Mouse (Mus musculus) cerebellum, adult 11 months (tissue): ENCODE measurements around the gene Ldlrad3.

ENCODE experiments used
- DNase-seq: peaks from one replicate; pipeline ENCODE4 v3.0.0; 2022

Gene Ldlrad3

DNA sequence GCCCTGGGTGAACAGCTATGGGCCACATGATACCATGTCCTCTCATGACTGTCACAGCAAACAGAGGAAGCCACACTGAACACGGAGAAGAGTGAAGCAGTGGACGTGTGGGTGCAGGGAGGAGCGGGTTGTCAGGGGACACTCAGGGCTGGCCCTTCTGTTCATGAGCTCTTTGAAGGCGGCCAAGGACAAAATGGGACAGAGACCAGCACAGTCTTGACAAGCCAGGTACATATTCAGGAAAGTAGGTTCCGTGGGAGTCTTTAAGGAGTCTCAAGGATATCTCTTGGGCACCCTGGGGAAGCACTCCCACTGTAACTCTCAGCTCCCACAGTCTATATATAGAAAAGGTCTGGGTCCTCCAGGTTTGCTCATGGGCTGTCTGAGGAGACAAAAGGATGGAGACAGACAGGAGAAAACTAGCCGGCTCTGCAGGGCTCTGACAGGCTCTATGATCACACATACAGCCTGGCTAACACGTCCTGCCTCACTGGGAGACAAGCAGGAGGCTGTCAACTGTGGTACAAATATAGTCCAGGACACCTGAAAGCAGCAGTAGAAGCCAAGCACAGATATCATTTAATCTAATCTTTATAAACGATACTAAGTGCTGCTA, 121.3 kb downstream of the Ldlrad3 start:
- DNase-seq: no peak

DNA sequence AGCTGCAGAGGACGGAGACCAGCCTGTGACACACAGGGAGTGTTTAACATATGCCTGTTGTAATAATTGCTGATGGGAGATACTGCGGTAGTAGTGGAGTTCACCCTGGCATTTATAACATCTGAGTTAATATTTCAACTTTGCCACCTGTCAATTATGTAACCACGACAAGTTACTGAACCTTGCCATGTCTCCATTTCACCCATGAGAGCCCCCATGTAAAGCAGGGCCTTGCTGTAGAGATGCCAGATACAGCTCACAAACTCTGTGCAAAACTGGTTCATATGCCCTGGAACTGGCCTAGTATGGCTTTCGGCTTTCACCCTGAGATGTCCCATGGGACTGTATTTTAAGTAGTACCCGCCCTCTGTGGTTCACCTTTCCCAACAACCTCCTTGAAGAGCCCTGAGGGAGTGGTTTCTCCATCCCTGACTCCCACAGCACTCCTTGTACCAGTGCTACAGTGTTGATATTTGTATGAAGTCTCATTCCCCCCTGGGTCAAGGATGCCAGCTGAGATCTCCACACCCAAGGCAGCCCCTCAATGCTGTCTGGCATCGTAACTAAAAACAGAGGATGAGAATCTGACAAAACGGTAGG, 122.2 kb downstream of the Ldlrad3 start:
- DNase-seq: no peak

DNA sequence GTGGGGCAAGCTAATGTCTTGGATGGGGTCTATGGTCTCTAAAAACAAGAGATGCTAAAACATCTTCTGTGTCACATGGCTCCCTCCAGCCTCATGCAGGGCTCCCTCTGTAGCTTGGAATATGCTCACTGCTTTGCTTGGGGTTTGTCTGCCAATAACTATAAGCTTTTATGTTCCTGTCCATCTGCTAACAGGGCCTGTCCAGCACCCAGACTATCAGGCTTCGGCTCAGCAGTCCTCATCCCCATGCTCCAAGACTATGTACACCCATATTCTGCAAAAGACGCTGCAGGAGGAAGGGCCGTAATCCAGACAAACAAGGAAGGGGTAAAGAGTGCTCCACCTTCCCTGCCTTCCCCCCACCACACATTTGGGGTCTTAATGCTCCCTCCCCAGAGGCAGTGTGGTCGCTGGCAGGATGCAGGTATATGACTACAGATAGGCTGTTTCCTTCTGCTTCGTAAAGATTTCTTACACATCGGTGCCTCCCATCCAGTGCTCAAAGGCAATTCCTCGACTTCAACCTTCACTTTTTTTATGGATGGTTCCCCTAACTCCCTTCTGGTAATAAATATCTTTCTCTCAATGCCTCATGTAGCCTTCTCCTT, 123.2 kb downstream of the Ldlrad3 start:
- DNase-seq: no peak

DNA sequence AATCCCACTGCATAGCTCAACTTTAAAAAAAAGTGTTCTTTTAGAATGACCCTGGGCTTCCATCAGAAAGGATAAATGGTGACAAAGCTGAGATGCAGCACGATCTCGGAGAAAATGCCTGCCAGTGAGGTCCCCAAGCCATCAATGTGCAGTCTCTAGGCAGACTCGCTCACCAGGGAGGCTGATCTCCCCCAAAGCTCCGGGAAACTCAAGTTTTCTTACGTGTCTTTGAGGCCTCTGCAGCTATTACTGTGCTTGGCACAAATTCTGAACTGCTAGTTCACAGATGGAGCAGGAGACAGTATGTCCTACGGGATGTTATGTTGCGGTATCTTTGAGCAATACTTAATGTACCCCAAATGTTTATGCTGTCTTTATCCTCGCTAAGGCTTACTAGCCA, 124.3 kb downstream of the Ldlrad3 start:
- peak; percentile 12 for DNase-seq

DNA sequence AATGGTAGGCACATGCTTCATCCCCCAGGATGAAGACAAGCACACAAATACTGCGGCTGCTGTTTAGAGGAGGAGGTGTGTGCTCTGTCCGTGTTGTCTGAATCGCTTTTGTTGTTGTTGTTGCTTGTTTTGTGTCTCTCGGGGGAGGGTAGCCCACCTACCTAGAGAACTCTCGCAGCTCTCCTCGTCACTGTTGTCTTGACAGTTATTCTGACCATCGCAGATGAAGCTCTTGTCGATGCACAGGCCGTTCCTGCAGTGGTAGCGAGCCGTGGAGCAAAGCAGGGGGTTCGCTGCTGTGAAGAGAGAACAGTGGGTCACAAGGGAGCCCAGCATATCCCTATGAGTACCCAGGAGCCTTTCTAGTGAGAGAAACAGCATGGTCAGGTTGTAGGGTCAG, 128.4 kb downstream of the Ldlrad3 start:
- DNase-seq: no peak

DNA sequence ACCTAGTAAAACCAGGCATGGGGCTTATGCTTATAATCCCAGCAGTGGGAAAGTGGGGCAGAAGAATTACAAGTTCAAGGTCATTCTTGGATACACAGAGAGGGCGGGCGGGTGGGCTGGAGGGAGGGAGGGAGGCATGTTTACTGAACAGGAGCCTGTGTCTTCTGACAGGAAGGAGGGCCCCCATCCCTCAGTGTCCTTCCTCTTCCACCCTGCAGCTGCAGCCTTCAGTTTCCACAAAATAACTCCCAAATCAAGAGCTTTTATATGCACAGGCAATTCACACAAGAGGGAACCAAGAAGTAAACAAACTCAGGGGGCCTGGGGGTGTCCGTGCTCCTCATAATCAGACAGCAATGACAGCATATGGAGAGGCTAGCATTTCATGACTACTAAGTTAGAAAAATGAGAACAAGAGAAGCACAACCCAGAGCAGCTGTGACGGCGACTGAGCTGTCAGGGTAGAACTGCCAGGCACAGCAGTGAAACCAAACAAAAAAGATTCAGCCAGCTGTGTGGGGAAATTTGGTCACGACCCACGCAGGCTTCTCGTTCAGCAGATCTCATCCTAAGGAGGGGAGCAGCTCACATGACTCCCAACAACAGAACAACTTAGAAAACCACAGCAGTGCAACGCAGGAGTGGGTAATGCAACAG, 129.0 kb downstream of the Ldlrad3 start:
- no peak for DNase-seq

DNA sequence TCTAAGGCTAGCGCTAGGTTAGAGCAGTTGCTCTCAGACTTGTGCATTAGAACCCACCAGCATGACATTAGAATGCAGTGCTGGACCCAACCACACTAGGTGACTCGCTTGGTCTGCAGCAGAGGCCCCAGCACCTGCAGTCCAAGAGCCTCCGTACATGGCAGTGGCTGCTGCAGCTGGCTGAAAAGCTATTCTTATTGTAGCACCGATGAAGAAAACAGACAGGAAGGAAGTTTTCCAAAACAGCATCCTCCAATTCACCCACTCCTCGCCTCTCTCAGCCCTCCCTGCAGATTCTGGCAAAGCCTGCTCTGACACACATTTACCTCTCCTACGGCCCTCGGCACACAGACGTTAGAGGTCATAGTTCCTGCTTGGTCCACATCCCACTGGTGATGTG, 130.0 kb downstream of the Ldlrad3 start:
- DNase-seq: no peak

DNA sequence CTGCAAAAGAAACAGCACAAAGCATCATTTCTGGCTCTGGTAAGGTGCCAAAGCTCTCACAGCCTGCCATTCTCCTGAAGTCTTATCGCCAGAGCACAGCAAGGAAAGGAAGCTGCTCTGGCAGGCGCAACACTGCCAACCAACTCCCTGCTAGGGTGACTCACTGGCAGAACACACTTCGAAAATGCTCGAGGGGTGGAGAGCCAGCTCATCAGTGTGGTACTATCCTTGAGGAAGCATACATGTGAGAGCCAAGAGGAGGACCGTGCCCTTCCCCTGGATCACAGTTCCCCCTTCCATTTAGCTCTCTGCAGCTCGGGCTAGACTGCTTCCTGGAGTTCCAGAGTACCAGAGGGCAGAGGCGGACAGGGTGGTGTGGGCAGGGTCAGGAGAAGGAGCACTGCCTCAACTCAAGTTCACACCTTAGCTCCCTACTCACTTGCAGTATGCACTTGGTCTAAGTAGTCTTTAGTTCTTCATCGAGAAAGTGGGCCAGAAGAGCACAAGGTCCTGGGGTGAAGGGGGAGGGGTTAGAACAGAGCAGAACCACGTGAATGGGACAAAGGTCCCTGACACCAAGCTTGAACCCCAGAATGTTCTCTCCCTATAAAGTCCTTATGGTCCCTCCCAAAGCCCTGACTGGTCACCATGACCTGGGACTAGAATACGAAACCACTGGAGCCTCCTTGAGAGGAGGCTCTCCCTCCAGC, 133.1 kb downstream of the Ldlrad3 start:
- DNase-seq: peak; percentile 79

DNA sequence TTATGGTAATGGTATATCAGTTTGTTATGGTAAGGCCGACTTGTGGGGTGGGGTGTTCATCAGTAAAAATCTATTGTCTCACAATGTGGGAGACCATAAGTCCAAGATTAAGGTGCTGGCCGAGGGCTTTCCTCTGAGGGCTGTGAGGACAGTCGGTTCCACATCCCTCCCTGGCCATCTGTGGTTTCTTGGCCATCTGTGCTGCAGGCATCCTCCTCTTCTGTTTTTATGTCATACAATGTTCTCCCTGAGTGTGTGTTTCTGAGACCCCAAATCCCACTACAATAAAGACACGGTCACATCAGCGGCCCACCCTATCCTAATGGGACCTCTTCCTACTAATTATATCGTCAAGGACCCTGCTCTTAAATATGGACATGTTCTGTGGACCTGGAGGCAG, 133.8 kb downstream of the Ldlrad3 start:
- DNase-seq: peak; percentile 79

DNA sequence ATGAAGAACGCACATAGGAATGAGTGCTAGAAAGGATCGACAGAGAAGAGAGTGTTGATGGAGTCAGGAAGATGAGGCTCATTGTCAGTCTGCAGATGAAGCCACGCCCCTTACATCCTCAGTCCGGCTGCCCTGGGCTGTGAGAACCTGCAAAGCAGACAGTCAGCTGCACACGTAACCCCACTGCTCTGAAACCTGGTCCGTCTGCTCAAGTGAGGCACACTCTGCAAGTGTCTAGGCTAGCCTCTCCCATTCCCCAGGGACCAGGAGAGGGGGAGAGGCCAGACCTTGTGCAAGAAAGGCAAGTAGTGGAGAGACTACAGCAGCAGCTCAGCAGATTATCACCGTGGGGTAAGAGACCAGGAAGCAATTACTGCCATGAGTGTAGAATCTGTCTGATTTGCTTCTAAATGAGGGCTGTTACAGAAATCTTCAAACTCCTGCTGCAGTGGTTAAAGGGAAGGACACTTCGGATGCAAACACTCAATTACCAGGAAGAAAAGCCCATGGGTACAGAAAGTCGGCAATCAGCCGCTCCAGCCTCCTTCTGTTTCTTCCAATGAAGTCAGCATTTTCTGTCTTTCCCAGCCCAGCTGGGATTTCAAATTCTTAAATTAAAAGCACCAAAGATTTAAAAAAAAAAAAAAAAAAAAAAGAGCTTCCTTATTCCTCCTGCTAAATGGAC, 136.2 kb downstream of the Ldlrad3 start:
- DNase-seq: no peak

DNA sequence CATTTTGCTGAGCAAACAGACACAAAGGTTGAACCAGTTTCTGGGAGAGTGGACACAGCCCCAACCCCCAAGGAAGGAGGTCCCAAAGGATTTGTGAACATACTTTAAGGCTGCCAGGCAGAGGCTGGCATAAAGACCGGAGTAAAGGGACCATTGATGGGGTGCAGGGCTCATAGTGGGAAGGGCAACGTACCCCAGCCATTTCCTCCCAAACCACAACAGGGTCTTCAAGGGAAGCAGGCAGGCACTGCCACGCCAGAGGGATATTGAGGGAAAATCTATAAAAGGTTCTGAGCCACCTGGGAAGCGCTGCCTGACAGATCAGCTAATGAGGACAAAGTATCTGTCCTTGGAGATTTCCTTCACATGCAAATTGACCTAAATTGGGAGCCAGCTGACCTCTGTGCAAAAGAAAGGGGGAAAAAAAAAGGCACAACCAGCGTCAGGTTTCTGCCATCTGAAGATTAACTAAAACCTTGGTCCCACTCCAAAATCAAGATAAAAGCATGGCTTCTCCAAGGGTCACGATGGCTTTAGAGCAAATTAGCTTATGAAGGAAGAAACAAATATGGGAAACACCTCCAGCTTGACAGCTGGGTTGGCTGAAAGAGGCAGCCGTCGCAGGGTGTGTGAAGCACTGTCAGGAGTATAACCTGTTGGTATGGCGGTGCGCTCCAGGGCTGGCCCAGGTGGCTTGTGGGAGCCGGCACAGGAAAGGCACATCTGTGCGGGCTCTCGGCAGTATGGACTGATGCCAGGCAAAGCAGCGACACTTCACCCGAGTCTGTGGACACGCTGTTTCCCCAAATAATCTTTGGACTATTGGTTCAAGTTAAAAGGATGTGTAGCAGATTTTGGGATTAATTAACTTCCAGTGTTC, 137.6 kb downstream of the Ldlrad3 start:
- DNase-seq: no peak

DNA sequence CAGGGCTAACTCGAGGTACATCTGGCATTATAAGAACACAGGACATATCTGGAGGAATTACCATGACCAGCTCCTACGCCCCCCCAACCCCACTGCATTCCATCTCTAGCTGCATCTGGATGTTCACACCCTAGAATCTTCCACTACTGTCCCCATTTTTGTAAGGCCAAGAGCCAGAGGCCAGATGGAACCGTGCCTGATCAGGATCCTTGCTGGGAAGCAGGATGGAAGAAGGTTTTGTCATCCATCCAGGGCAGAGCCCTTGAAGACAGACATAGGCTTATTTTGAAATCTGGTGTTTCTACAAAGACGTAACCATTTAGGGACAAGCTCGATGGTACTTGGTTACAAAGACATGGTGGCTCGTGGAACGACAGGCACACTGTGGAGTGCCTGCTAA, 139.7 kb downstream of the Ldlrad3 start:
- DNase-seq: no peak

DNA sequence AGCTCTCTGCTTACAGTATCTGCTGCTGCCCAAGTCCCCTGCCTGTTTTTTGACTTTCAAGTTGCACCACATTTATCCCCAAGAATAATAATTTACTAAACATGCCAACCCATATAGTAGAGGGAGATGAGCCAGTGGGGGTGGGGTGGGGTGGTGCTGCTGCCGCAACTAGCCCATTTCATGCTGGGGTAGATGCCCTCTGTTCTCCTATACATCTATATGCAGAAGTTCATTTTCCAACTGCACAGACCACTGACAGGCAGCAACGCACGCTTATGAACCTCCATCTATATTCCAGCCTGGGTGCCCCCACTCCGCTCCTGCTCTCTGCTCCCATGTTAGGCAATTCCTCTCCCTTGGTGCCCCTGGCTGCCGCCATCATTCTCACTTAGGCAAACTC, 145.7 kb downstream of the Ldlrad3 start:
- no peak for DNase-seq

DNA sequence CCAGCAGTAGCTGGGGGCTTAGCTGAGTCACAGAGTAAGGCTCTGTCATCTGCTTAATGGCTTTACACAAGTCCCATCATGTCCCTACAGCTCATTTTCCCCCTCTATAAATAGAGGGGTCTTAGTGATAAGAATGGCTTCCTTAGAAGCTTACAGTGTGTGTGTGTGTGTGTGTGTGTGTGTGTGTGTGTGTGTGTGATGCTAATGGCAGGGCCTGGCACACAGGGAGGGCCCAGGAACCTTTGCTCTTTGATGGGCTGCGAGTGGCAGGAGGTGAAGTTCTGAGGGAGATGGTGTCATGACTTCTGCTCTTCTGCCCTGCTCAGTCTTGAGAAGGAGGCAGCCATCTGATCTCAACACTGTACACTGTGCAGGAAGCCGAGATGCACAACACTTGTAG, 146.2 kb downstream of the Ldlrad3 start:
- DNase-seq: no peak

DNA sequence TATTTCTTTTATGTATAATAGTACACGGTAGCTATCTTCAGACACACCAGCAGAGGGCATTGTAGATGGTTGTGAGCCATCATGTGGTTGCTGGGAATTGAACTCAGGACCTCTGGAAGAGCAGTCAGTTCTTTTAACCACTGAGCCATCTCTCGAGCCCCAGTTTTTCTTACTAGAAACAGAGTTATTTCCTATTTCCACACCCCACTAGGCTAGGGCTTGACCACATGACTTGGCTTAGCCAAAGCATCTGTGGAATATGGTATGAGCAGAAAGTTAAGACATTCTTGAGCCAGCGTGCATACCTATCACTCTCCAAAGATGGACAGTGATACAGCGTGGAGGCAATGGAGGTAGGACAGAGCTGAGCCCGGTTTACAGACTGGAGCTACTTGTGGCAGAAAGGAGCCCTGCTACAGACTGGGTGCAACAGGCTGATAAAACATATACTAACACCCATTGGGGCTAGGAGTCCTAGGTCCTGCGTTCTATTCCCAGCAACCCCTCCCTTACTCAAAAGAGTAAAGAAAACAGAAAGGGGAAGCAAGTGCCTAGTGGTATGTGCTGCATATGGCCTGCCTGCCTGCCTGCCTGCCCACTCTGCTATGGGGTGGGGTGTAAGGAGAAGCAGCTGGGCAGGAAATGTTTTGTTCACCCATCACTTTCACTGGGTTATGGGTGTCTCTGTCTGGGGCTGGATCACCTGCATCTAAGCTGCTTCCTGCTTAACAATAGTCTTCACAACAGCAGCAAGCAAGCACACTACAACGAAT, 147.1 kb downstream of the Ldlrad3 start:
- no peak for DNase-seq

DNA sequence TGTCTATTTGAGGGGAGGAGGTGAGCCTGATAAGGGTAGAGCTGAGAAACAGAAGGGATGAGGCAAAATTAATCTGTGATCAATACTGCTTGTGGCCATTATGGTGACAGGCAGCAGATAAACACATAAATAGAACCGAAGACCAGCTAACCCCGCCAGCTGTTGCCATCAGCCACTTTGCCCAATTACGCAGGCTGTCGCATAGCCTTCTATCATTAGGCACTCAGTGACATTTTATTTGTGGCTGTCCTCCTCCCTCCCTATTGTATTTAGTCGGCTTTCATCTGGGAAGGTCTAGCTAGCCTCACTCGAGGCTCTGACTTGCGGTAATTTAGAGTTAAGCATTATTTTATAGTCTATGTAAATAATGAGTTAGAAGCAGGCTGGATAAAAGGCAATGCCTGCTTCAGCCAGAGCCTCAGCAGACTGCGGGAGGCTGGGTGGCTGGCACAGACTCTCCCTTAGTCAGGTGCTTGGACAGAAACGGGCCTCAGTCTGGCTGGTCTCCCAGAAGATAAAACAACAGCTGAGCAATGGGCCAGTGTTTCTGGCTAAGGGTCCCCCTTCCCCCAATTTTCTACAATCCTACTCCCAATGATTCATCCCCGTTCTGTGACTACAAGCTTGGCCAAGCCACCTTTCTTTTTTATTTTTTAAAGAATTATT, 147.8 kb downstream of the Ldlrad3 start:
- peak; percentile 84 for DNase-seq

DNA sequence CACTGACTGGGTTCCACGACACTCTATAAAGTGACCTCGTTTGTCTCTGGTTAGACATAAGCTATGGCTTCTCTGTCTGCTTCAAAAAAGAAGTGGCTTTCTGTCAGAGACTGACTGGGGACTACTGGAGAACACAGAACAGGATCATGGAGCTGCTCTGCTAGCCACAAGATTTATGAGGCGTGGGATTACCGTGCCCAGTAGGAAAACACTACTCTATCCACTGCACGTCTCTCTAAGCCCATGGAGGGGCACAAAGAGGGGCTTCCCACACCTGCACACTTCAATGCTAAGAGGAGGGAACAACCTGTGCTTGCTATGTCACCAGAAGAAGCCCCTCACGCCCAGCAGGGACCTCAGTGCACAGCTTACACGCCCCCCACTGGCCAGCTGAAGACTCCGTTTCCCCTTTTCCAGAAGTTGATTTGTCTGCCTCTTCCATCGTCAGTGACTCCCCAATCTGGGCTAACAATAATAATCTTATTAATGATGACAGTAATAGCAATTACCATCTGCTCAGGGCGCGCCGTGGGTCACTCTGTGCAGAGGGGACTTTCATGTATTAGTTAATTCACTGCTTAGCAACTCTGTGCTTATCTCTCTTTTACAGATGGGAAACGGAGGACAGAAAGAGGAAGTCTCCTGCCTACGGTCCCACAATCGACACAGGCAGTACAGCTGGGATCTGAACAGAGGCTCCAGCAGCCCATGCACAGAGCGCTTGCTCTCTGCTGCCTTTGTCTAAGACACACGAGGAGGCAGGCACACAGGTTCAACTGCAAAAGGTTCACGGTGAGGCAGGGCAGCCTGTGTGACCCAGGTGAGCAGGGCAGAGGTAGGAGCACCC, 149.3 kb downstream of the Ldlrad3 start:
- DNase-seq: no peak

DNA sequence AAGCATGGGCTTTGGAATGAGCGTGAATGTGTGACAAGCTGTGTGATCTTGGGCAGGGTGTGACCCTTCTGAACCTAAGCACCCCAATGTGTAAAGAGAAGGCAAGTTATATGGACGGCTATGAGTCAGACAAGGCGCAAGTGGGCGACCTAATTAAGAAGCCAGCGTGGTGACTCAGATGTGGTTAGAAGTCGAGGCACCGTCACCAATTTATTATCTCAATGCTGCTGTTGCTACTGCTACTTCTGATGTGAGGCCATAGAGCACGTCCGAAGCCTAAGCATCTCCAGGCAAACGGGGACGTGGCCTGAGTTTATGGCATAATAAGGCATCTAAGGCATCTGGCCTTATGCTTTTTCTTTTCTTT, 151.7 kb downstream of the Ldlrad3 start:
- no peak for DNase-seq

DNA sequence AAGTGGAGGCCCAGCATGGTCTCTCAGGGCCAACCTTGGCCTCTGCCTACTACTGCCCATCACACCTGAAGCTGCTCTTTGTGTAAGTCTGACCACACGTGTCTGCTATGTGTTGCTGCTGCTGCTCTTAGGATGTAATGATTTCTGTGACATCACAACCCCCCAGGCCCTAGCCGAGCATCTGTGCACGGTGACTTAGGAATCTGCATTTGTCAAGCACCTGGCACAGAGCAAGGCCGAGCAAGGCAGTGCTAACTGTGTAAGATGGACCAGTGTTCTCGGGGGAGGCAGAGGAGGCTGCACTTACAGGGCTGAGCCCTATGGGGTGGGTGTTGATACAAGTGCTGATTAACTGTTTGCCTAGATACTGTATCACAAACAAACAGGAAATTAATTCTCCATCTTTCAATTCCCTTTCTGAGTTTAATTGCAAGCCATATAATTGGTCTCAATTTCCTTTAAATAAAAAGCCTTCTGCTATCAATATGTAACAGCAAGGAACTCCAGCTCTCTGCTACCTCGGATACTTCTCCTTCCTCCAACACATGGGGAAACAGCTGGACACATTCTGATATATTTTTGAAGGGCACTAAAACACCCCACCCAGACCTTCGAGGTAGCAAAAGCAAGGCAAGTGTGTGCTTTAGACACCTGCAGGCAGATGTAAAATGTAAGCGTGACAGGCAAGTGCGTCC, 152.2 kb downstream of the Ldlrad3 start:
- DNase-seq: no peak
